Mouse (Mus musculus) lung, embryonic 15.5 days (tissue): ENCODE data around the gene Padi6. TPM values are rescaled to one million over a fixed set of nuclear protein-coding genes. Genes with fewer than 3 reads are reported as not detected.

Experiments used
- ATAC-seq: fragments of 200-750 bp; cut with Nextera tagmentation; 2 replicates; pipeline ENCODE4 v1.8.0; 2017; ENCODE audit warnings: moderate number of reproducible peaks, borderline replicate concordance; ENCODE audit not compliant: low FRiP score, low TSS enrichment; ENCODE audit errors: extremely low read depth
- H3K27ac ChIP-seq: fragments of 300-500 bp; sonication (generic); 2 replicates; pipeline ENCODE4 v1.5.1; 2015; ENCODE audit warnings: moderate library complexity, mild to moderate bottlenecking, inconsistent platforms
- H3K27me3 ChIP-seq: fragments of 300-500 bp; sonication (generic); 2 replicates; pipeline ENCODE4 v1.6.1; 2015; ENCODE audit warnings: inconsistent platforms
- H3K36me3 ChIP-seq: fragments of 300-500 bp; sonication (generic); 2 replicates; pipeline ENCODE4 v1.6.1; 2015; ENCODE audit warnings: inconsistent platforms
- H3K4me1 ChIP-seq: fragments of 300-500 bp; sonication (generic); 2 replicates; pipeline ENCODE4 v1.6.1; 2015; ENCODE audit warnings: inconsistent platforms
- H3K4me2 ChIP-seq: fragments of 300-500 bp; sonication (generic); 2 replicates; pipeline ENCODE4 v1.6.1; 2015; ENCODE audit warnings: inconsistent platforms, mild to moderate bottlenecking, moderate library complexity
- H3K4me3 ChIP-seq: fragments of 300-500 bp; sonication (generic); 2 replicates; pipeline ENCODE4 v1.5.1; 2015; ENCODE audit warnings: mild to moderate bottlenecking, inconsistent platforms
- H3K9ac ChIP-seq: fragments of 300-500 bp; sonication (generic); 2 replicates; pipeline ENCODE4 v1.6.1; 2015; ENCODE audit warnings: inconsistent platforms
- H3K9me3 ChIP-seq: fragments of 300-500 bp; sonication (generic); 2 replicates; pipeline ENCODE4 v1.6.1; 2016; ENCODE audit warnings: inconsistent platforms
- WGBS: fragments of 180-500 bp; shearing (Covaris S2); methylation state at CpG from one replicate; pipeline ENCODE4 v1.1.7; 2015; 5-methylcytosine and 5-hydroxymethylcytosine counted together
- microRNA-seq: library from miRNA; unstranded; fragments of <30 nt; microRNA quantifications from one replicate; pipeline ENCODE4, GENCODE M21; 2016
- polyA plus RNA-seq: library from polyadenylated mRNA; unstranded; fragments of >200 nt; fragmentation: Nextera tagmentation; extraction: Ambion mirVana; gene quantifications from 2 replicates; pipeline ENCODE4 v1.2.1, GENCODE M21; 2015

Gene Padi6
- polyA plus RNA-seq, 1 experiment from 2014 or later = 0.06 TPM

GRCm38 (mm10) chr4:140679038-140679437 lies 63.4 kb downstream of the Padi6 start:
- no peaks in the 10 kb centered on the region for H3K36me3 ChIP-seq
- H3K4me1 ChIP-seq = peaks cover 5% of the 10 kb centered on the region
- no peak overlapping the region for H3K27ac ChIP-seq
- 11% methylated on average over 5 of the region's 5 CpGs for WGBS
- no peak overlapping the region for H3K9ac ChIP-seq
- H3K4me2 ChIP-seq = no peak overlapping the region
- ATAC-seq = no peak; the same call in 1 of the 2 replicates
- no peak overlapping the region for H3K4me3 ChIP-seq
- no peaks in the 10 kb centered on the region for H3K9me3 ChIP-seq
- no peaks in the 10 kb centered on the region for H3K27me3 ChIP-seq

Small RNAs within 50 kb of the gene (microRNA-seq; reads per million reads assigned to microRNA genes)
- gene Gm23045 = not detected
- gene Gm25951 = not detected

Other genes with a start within 250 kb of the Padi6 start
- 14.8 and 16.6 TPM in 2 replicates for gene Arhgef10l, start 76.6 kb downstream of the Padi6 start, polyA plus RNA-seq
- 58.0 and 58.8 TPM in 2 replicates for gene Rcc2, start 42.1 kb downstream of the Padi6 start, polyA plus RNA-seq
- gene Padi4, start 31.6 kb upstream of the Padi6 start, polyA plus RNA-seq = 1.8 and 2.1 TPM in 2 replicates
- 0.31 and 0.34 TPM in 2 replicates for gene Padi3, start 68.0 kb upstream of the Padi6 start, polyA plus RNA-seq
- 0.10 and 0.16 TPM in 2 replicates for gene Padi1, start 103.1 kb upstream of the Padi6 start, polyA plus RNA-seq
- 1.8 and 2.6 TPM in 2 replicates for gene Padi2, start 163.7 kb upstream of the Padi6 start, polyA plus RNA-seq
- gene Sdhb, start 218.6 kb upstream of the Padi6 start, polyA plus RNA-seq = 370 and 381 TPM in 2 replicates
- gene Atp13a2, start 244.2 kb upstream of the Padi6 start, polyA plus RNA-seq = 35.0 and 36.0 TPM in 2 replicates